Comparison of ENCODE assay signal across 8 mouse cellular contexts in the genomic region with DNA sequence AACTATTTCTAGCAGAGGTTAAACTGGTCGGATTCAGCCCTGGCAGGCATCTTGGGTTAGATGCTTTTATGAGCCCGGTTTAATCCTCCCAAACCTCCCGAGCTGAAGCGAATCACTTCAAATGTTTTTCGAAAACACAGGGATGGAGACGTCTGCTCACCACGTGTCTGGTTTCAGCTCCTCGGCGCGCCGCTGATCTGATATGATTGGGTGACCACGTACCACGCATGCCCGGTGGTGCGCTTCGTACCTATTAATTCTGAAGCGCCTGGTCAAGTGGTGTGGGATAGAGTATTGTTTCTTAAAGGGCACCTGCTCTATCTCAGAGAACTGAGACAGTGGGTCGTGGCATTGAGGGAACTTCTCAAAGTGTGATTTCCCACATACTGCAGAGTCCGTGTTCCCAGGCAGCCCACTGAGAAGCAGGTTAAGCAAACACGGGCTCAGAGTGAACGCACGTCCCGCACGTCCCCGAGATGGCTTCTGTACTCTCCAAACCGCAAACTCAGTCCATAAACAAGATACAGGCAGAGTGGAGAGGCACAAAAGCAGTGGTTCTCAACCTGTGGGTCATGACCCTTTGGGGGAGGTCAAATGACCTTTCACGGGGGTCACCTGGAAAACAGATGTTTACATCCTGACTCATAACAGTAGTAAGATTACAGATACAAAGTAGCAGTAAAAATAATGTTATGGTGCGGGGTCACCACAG. TPM values are rescaled to one million over a fixed set of nuclear protein-coding genes. Genes with fewer than 3 reads are reported as not detected.
A peak's percentile ranks its signal among the peaks of the same experiment; 100 is the strongest.
DNase-seq lines count a peak whose midpoint lies in the region; ATAC-seq and TF ChIP-seq lines count a peak whose summit lies in the region.

No protein-coding gene starts in this region.

- intact Hi-C loops in heart, postnatal 36 days (cut with DNase I) = no loop called here
- intact Hi-C loops in left cerebral cortex, postnatal 25 days (cut with DNase I) = no loop called here

- peak overlapping the region; percentile 51 for H3K4me2 ChIP-seq in heart, embryonic 16.5 days (ENCODE audit: low read depth, low read length)
- peak overlapping the region; percentile 58 for H3K4me2 ChIP-seq in limb, embryonic 13.5 days (replicated peaks)

- no peaks in the 10 kb centered on the region for H3K9me3 ChIP-seq in heart, embryonic 10.5 days
- no peaks in the 10 kb centered on the region for H3K9me3 ChIP-seq in ES-E14 (ENCODE audit: control insufficient read depth, insufficient read depth, low read depth, low read length)
- no peaks in the 10 kb centered on the region for H3K9me3 ChIP-seq in heart, embryonic 16.5 days (replicated peaks; ENCODE audit: control insufficient read depth, low read length)
- H3K9me3 ChIP-seq in limb, embryonic 13.5 days = no peaks in the 10 kb centered on the region

- no peaks in the 10 kb centered on the region for H3K27me3 ChIP-seq in heart, embryonic 10.5 days (ENCODE audit: insufficient read depth, poor library complexity, severe bottlenecking)
- no peaks in the 10 kb centered on the region for H3K27me3 ChIP-seq in heart, embryonic 16.5 days (ENCODE audit: control insufficient read depth, insufficient read depth, low read length)
- H3K27me3 ChIP-seq in limb, embryonic 13.5 days = no peaks in the 10 kb centered on the region

- peaks cover 91% of the 10 kb centered on the region for H3K4me1 ChIP-seq in heart, embryonic 10.5 days
- H3K4me1 ChIP-seq in ES-E14 (ENCODE audit: control insufficient read depth in 2 of 2, insufficient read depth in 2 of 2, low read length in 2 of 2, poor library complexity in 1 of 2) = peaks cover 8 to 32% of the 10 kb centered on the region in 2 experiments
- peaks cover 71% of the 10 kb centered on the region for H3K4me1 ChIP-seq in heart, embryonic 16.5 days (ENCODE audit: control insufficient read depth, insufficient read depth, low read length)
- peaks cover 73% of the 10 kb centered on the region for H3K4me1 ChIP-seq in limb, embryonic 13.5 days

- 70% methylated on average over 28 of the region's 28 CpGs for WGBS in heart, embryonic 10.5 days
- WGBS in heart, embryonic 16.5 days = 51% methylated on average over 28 of the region's 28 CpGs
- WGBS in limb, embryonic 13.5 days = 14% methylated on average over 28 of the region's 28 CpGs

- no peaks in the 10 kb centered on the region for H3K36me3 ChIP-seq in heart, embryonic 10.5 days
- H3K36me3 ChIP-seq in ES-E14 (ENCODE audit: control insufficient read depth, insufficient read depth, low read length, poor library complexity, severe bottlenecking) = no peaks in the 10 kb centered on the region
- H3K36me3 ChIP-seq in heart, embryonic 16.5 days (ENCODE audit: control insufficient read depth, insufficient read depth) = no peaks in the 10 kb centered on the region
- H3K36me3 ChIP-seq in limb, embryonic 13.5 days = no peaks in the 10 kb centered on the region

- no peak for DNase-seq in heart, embryonic 10.5 days (ENCODE audit: low spot score)
- no peak for DNase-seq in heart, postnatal 36 days
- DNase-seq in ES-E14 (ENCODE audit: low read depth, low spot score) = no peak
- no peak for DNase-seq in c-Kit-positive CD71-positive TER-119-positive erythroid progenitor cells, embryonic 14.5 days (ENCODE audit: low spot score)
- DNase-seq in cerebellum, adult 9-11 months = no peak
- no peak for DNase-seq in left cerebral cortex, postnatal 25 days (ENCODE audit: low spot score in 2 of 2)

- peak overlapping the region; percentile 41; the same call in 1 of the 2 replicates for H3K9ac ChIP-seq in ES-E14 (ENCODE audit: insufficient read depth, low read depth, low read length, poor library complexity, severe bottlenecking)
- peak overlapping the region; percentile 58 for H3K9ac ChIP-seq in heart, embryonic 16.5 days (ENCODE audit: low read length)
- peak overlapping the region; percentile 13; the same call in 1 of the 2 replicates for H3K9ac ChIP-seq in limb, embryonic 13.5 days

- in situ Hi-C loops in ES-E14 (cut with MboI; ENCODE audit: low sequenced_read_pairs in 2 of 2, unreplicated experiment in 2 of 2) = no loop called here

- no peak overlapping the region for H3K4me3 ChIP-seq in heart, embryonic 10.5 days
- peak overlapping the region in 1 of 2 experiments; percentile 7; a peak in 1 of 4 replicates for H3K4me3 ChIP-seq in ES-E14 (ENCODE audit: insufficient read depth in 1 of 2, low read depth in 1 of 2, low read length in 2 of 2, poor library complexity in 1 of 2, severe bottlenecking in 1 of 2)
- peak overlapping the region; percentile 3; the same call in 1 of the 2 replicates for H3K4me3 ChIP-seq in heart, embryonic 16.5 days (ENCODE audit: low read length)
- peak overlapping the region; percentile 24 for H3K4me3 ChIP-seq in limb, embryonic 13.5 days

- peak overlapping the region; percentile 85 for H3K27ac ChIP-seq in heart, embryonic 10.5 days
- H3K27ac ChIP-seq in ES-E14 (ENCODE audit: insufficient read depth, low read depth, low read length, poor library complexity, severe bottlenecking) = no peak overlapping the region
- peak overlapping the region; percentile 75 for H3K27ac ChIP-seq in heart, embryonic 16.5 days (ENCODE audit: low read length)
- peak overlapping the region; percentile 82 for H3K27ac ChIP-seq in limb, embryonic 13.5 days

- ATAC-seq in heart, embryonic 16.5 days (replicated peaks; ENCODE audit: extremely low read depth, insufficient read depth, low FRiP score) = no peak
- ATAC-seq in limb, embryonic 13.5 days (ENCODE audit: low FRiP score, low read depth) = no peak

TF ChIP-seq in ES-E14, 5 proteins besides CTCF, POLR2A, EP300 and RAD21:
- TF ChIP-seq CHD2 (IDR thresholded peaks at IDR 0.05; ENCODE audit: low read depth, low read length) (peak; percentile 75), HCFC1 (IDR thresholded peaks at IDR 0.05; ENCODE audit: borderline replicate concordance, insufficient read depth, low read length) (no peak)

RNA-seq across cellular contexts. Expression of gene Rassf3, which starts 40.4 kb away (rescaled TPM):
- polyA plus RNA-seq in heart, embryonic 10.5 days (2016; fragmentation: Nextera tagmentation; extraction: Ambion mirVana) = 19.6 and 21.1 TPM in 2 replicates
- total RNA-seq in heart, postnatal 36 days (2021) = 100 to 1,000 TPM; 125 to 140 TPM
- 11.9 and 13.1 TPM in 2 replicates for total RNA-seq in ES-E14 (2012; rRNA removed)
- polyA plus RNA-seq in heart, embryonic 16.5 days (2015; fragmentation: Nextera tagmentation; extraction: Ambion mirVana) = 24.1 and 24.8 TPM in 2 replicates
- polyA plus RNA-seq in limb, embryonic 13.5 days (2015; fragmentation: Nextera tagmentation; extraction: Ambion mirVana) = 17.8 and 18.1 TPM in 2 replicates
- 10 to 100 TPM; 30.4 to 37.3 TPM for total RNA-seq in left cerebral cortex, postnatal 25 days (2021)
